ENCODE assay signal across 20 mouse cellular contexts in genomic region chr3:87857666-87858065, GRCm38 (mm10). TPM values are rescaled to one million over a fixed set of nuclear protein-coding genes. Genes with fewer than 3 reads are reported as not detected.
"Had no signal": no experiment of that assay in that cellular context is flagged by ENCODE, and none has a peak within 500 bp of the region (broad histone marks: within the 10 kb centered on the region; RNA-seq: fewer than 3 reads in every experiment).

No protein-coding gene starts in this region.

- H3K4me3 ChIP-seq: lung, embryonic 15.5 days; megakaryocyte, embryonic 14.5 days; midbrain, embryonic 13.5 days; midbrain, embryonic 15.5 days; neural tube, embryonic 12.5 days; stomach, embryonic 15.5 days had no signal

- DNase-seq: liver, postnatal 0 days; lung, adult 2 months; lung, postnatal 14 days; lung, postnatal 36 days; right cerebral cortex, postnatal 14 days; thymus, adult 2 months; thymus, postnatal 25 days; thymus, postnatal 4 days had no signal

- H3K9ac ChIP-seq: liver, postnatal 0 days; lung, embryonic 15.5 days; midbrain, embryonic 13.5 days; midbrain, embryonic 15.5 days; neural tube, embryonic 12.5 days; stomach, embryonic 15.5 days had no signal

- H3K4me2 ChIP-seq: lung, embryonic 15.5 days; midbrain, embryonic 13.5 days; midbrain, embryonic 15.5 days; neural tube, embryonic 12.5 days; stomach, embryonic 15.5 days had no signal

- H3K9me3 ChIP-seq: lung, embryonic 15.5 days; midbrain, embryonic 13.5 days; midbrain, embryonic 15.5 days; neural tube, embryonic 12.5 days; stomach, embryonic 15.5 days had no signal

- H3K4me1 ChIP-seq: midbrain, embryonic 15.5 days; neural tube, embryonic 12.5 days had no signal

- H3K27me3 ChIP-seq: lung, embryonic 15.5 days; midbrain, embryonic 13.5 days; midbrain, embryonic 15.5 days; neural tube, embryonic 12.5 days; stomach, embryonic 15.5 days had no signal

- ATAC-seq: liver, postnatal 0 days; lung, postnatal 0 days; midbrain, embryonic 13.5 days; midbrain, embryonic 15.5 days had no signal

- H3K27ac ChIP-seq: lung, embryonic 15.5 days; macrophage; midbrain, embryonic 13.5 days; midbrain, embryonic 15.5 days; neural tube, embryonic 12.5 days; stomach, embryonic 15.5 days; stomach, postnatal 0 days had no signal

RNA-seq across cellular contexts. Expression of gene Sh2d2a, which starts 11.1 kb away (rescaled TPM):
- total RNA-seq: megakaryocyte progenitor cell, adult 5-6 weeks; midbrain, postnatal 0 days had no signal
- polyA plus RNA-seq: macrophage; midbrain, embryonic 13.5 days; midbrain, embryonic 15.5 days; midbrain, postnatal 0 days; neural tube, embryonic 12.5 days; neural tube, embryonic 14.5 days had no signal
